Mouse (Mus musculus): Measurements from ENCODE around the gene Mylk. TPM values are rescaled to one million over a fixed set of nuclear protein-coding genes. Genes with fewer than 3 reads are reported as not detected.

The Mylk gene
- total and polyA plus RNA-seq, 3 experiments = 0.04 to 0.10 TPM; not detected in 1

- no peaks in the 10 kb centered on the region for H3K79me2 ChIP-seq (replicated peaks; ENCODE audit: control insufficient read depth, extremely low read depth, insufficient read depth, poor library complexity, severe bottlenecking)
- no peak overlapping the region for H3K4me3 ChIP-seq (replicated peaks in 1 of 3; ENCODE audit: low read depth in 2 of 3, low read length in 2 of 3, poor library complexity in 1 of 3)
- H3K27ac ChIP-seq (ENCODE audit: insufficient read depth, low read depth) = no peak overlapping the region
- in situ Hi-C loops (cut with MboI; ENCODE audit: low pct_ligation_motif_present, low pct_unique_long_range_greater_than_20kb, low sequenced_read_pairs) (no loop called here), dilution Hi-C loops (cut with MboI; ENCODE audit: extremely low pct_ligation_motif_present, extremely low pct_unique_long_range_greater_than_20kb, low sequenced_read_pairs) (no loop called here)
- H3K9me3 ChIP-seq (replicated peaks; ENCODE audit: low read length) = no peaks in the 10 kb centered on the region
- TF ChIP-seq HCFC1 (IDR thresholded peaks at IDR 0.05; ENCODE audit: low read depth, low read length) (no peak), GABPA (IDR thresholded peaks at IDR 0.05; ENCODE audit: insufficient replicate concordance, low read depth, low read length) (no peak), POLR2AphosphoS2 (IDR thresholded peaks at IDR 0.05; ENCODE audit: low read depth, low read length) (no peak), JUN (IDR thresholded peaks at IDR 0.05; ENCODE audit: insufficient read depth, low read depth, low read length) (no peak), CTCF (conservative IDR thresholded peaks at IDR 0.05 in 1 of 2, IDR thresholded peaks at IDR 0.05 in 1 of 2; ENCODE audit: low read depth in 2 of 2, low read length in 2 of 2) (no peak), USF2 (conservative IDR thresholded peaks at IDR 0.05; ENCODE audit: low read depth, low read length) (no peak), ZMIZ1 (IDR thresholded peaks at IDR 0.05; ENCODE audit: low read depth, low read length) (no peak)
- no peak overlapping the region for H3K4me2 ChIP-seq (ENCODE audit: insufficient read depth, low read depth, poor library complexity, severe bottlenecking)
- no peaks in the 10 kb centered on the region for H3K36me3 ChIP-seq (replicated peaks in 1 of 2; ENCODE audit: control insufficient read depth in 1 of 2, insufficient read depth in 1 of 2, low read length in 1 of 2)
- DNase-seq (ENCODE audit: extremely low read depth) = no peak
- H3K9ac ChIP-seq (ENCODE audit: insufficient read depth, low read depth) = no peak overlapping the region
- H3K4me1 ChIP-seq (ENCODE audit: control insufficient read depth in 1 of 2, insufficient read depth in 2 of 2) = peaks cover 2 to 8% of the 10 kb centered on the region in 2 experiments; a peak in 2 of 4 replicates
- H3K27me3 ChIP-seq (replicated peaks) = peaks cover 6% of the 10 kb centered on the region
These were observed 7.0 kb downstream of the Mylk start for GRCm38 (mm10) chr16:34752026-34752425.

DNA sequence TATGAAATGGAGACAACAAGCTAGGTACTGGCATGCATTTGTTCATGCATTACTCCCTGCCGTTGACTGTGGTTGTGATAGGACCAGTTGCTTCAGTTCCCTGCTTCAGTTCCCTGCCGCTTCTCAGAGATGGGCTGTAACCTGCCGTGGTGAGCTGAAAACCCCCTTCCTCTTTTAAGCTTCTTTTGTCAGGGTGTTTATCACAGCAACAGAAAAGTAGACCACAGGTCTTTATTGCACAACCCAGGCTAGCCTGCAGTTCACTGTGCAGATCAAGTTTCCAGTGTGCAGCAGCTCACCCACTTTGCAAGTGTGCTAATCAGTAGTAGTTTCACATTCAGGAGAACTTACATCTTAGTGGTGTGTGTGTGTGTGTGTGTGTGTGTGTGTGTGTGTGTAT, 8.0 kb downstream of the Mylk start:
- Histone ChIP-seq H3K79me2 (replicated peaks; ENCODE audit: control insufficient read depth, extremely low read depth, insufficient read depth, poor library complexity, severe bottlenecking) (no peaks in the 10 kb centered on the region), H3K27me3 (replicated peaks) (peaks cover 4% of the 10 kb centered on the region), H3K36me3 (replicated peaks in 1 of 2; ENCODE audit: control insufficient read depth in 1 of 2, insufficient read depth in 1 of 2, low read length in 1 of 2) (no peaks in the 10 kb centered on the region), H3K9me3 (replicated peaks; ENCODE audit: low read length) (no peaks in the 10 kb centered on the region), H3K27ac (ENCODE audit: insufficient read depth, low read depth) (no peak overlapping the region), H3K4me3 (replicated peaks in 1 of 3; ENCODE audit: low read depth in 2 of 3, low read length in 2 of 3, poor library complexity in 1 of 3) (no peak overlapping the region), H3K4me2 (ENCODE audit: insufficient read depth, low read depth, poor library complexity, severe bottlenecking) (no peak overlapping the region), H3K9ac (ENCODE audit: insufficient read depth, low read depth) (no peak overlapping the region), H3K4me1 (ENCODE audit: control insufficient read depth in 1 of 2, insufficient read depth in 2 of 2) (peaks cover 2 to 8% of the 10 kb centered on the region in 2 experiments; a peak in 2 of 4 replicates)
- in situ Hi-C loops (cut with MboI; ENCODE audit: low pct_ligation_motif_present, low pct_unique_long_range_greater_than_20kb, low sequenced_read_pairs) (no loop called here), dilution Hi-C loops (cut with MboI; ENCODE audit: extremely low pct_ligation_motif_present, extremely low pct_unique_long_range_greater_than_20kb, low sequenced_read_pairs) (no loop called here)
- TF ChIP-seq KAT2A (IDR thresholded peaks at IDR 0.05; ENCODE audit: insufficient replicate concordance, low read length) (no peak), NRF1 (IDR thresholded peaks at IDR 0.05; ENCODE audit: low read depth, low read length) (no peak)
- DNase-seq (ENCODE audit: extremely low read depth) = no peak

DNA sequence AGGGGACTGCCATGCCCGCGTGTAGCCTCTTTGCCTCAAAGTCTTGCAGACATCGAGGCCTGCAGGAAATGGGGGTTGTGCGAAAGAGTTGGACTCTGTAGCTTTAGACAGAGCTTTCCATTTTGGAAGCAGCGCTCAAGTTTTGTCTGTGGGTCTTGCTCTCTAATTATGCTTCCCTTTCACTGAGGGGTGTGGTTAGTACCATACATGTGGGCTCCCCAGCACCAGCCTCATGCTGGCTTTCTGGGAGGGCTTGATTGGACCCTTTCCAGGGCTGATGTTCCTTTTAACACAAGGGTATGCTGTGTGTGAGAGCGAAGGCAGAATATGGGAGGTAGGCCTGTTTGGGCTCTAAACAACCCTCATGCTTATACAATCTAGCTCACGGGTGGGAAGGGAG, 12.0 kb downstream of the Mylk start:
- no peak for DNase-seq (ENCODE audit: extremely low read depth)
- Histone ChIP-seq H3K27me3 (replicated peaks) (peaks cover 2% of the 10 kb centered on the region), H3K27ac (ENCODE audit: insufficient read depth, low read depth) (no peak overlapping the region), H3K36me3 (replicated peaks in 1 of 2; ENCODE audit: control insufficient read depth in 1 of 2, insufficient read depth in 1 of 2, low read length in 1 of 2) (no peaks in the 10 kb centered on the region), H3K9ac (ENCODE audit: insufficient read depth, low read depth) (no peak overlapping the region), H3K4me2 (ENCODE audit: insufficient read depth, low read depth, poor library complexity, severe bottlenecking) (no peak overlapping the region), H3K4me1 (ENCODE audit: control insufficient read depth in 1 of 2, insufficient read depth in 2 of 2) (peaks cover 2 to 8% of the 10 kb centered on the region in 2 experiments; a peak in 2 of 4 replicates), H3K79me2 (replicated peaks; ENCODE audit: control insufficient read depth, extremely low read depth, insufficient read depth, poor library complexity, severe bottlenecking) (no peaks in the 10 kb centered on the region), H3K4me3 (replicated peaks in 1 of 3; ENCODE audit: low read depth in 2 of 3, low read length in 2 of 3, poor library complexity in 1 of 3) (no peak overlapping the region), H3K9me3 (replicated peaks; ENCODE audit: low read length) (no peaks in the 10 kb centered on the region)
- dilution Hi-C loops (cut with MboI; ENCODE audit: extremely low pct_ligation_motif_present, extremely low pct_unique_long_range_greater_than_20kb, low sequenced_read_pairs) (no loop called here), in situ Hi-C loops (cut with MboI; ENCODE audit: low pct_ligation_motif_present, low pct_unique_long_range_greater_than_20kb, low sequenced_read_pairs) (no loop called here)
- no peak for TF ChIP-seq SIN3A (IDR thresholded peaks at IDR 0.05; ENCODE audit: low read length)
- 0 out of 2 replicates have a peak, but pooled peaks have one; percentile 16 for TF ChIP-seq MYC (IDR thresholded peaks at IDR 0.05; ENCODE audit: low read depth, low read length)

Measured in CH12.LX (cell line).